Mouse (Mus musculus) neural tube, embryonic 15.5 days (tissue): ENCODE measurements around the gene Fam131b. TPM values are rescaled to one million over a fixed set of nuclear protein-coding genes. Genes with fewer than 3 reads are reported as not detected.

Experiments used
- ATAC-seq: fragments of 200-750 bp; cut with Nextera tagmentation; 2 replicates; pipeline ENCODE4 v1.8.0; 2017; ENCODE audit warnings: mild to moderate bottlenecking, moderate TSS enrichment, moderate library complexity; ENCODE audit not compliant: low FRiP score
- H3K27ac ChIP-seq: fragments of 300-500 bp; sonication (generic); replicated peaks from 2 replicates; pipeline ENCODE4 v1.5.1; 2015; ENCODE audit warnings: mild to moderate bottlenecking, inconsistent platforms
- H3K27me3 ChIP-seq: fragments of 300-500 bp; sonication (generic); replicated peaks from 2 replicates; pipeline ENCODE4 v1.6.1; 2015; ENCODE audit warnings: inconsistent platforms
- H3K36me3 ChIP-seq: fragments of 300-500 bp; sonication (generic); 2 replicates; pipeline ENCODE4 v1.6.1; 2015; ENCODE audit warnings: inconsistent platforms
- H3K4me1 ChIP-seq: fragments of 300-500 bp; sonication (generic); 2 replicates; pipeline ENCODE4 v1.6.1; 2015; ENCODE audit warnings: inconsistent platforms
- H3K4me2 ChIP-seq: fragments of 300-500 bp; sonication (generic); 2 replicates; pipeline ENCODE4 v1.6.1; 2015; ENCODE audit warnings: inconsistent platforms, mild to moderate bottlenecking, moderate library complexity
- H3K4me3 ChIP-seq: fragments of 300-500 bp; sonication (generic); replicated peaks from 2 replicates; pipeline ENCODE4 v1.5.1; 2015; ENCODE audit warnings: mild to moderate bottlenecking, inconsistent platforms
- H3K9ac ChIP-seq: fragments of 300-500 bp; sonication (generic); replicated peaks from 2 replicates; pipeline ENCODE4 v1.6.1; 2015; ENCODE audit warnings: mild to moderate bottlenecking, inconsistent platforms
- H3K9me3 ChIP-seq: fragments of 300-500 bp; sonication (generic); replicated peaks from 2 replicates; pipeline ENCODE4 v1.6.1; 2016; ENCODE audit warnings: inconsistent platforms
- WGBS: fragments of 180-500 bp; shearing (Covaris S2); methylation state at CpG from one replicate; pipeline ENCODE4 v1.1.7; 2015; ENCODE audit warnings: mixed read lengths; 5-methylcytosine and 5-hydroxymethylcytosine counted together
- polyA plus RNA-seq: library from polyadenylated mRNA; unstranded; fragments of >200 nt; fragmentation: Nextera tagmentation; extraction: Ambion mirVana; gene quantifications from 2 replicates; pipeline ENCODE4 v1.2.1, GENCODE M21; 2015

Gene Fam131b
- 6.9 and 8.2 TPM in 2 replicates for polyA plus RNA-seq

DNA sequence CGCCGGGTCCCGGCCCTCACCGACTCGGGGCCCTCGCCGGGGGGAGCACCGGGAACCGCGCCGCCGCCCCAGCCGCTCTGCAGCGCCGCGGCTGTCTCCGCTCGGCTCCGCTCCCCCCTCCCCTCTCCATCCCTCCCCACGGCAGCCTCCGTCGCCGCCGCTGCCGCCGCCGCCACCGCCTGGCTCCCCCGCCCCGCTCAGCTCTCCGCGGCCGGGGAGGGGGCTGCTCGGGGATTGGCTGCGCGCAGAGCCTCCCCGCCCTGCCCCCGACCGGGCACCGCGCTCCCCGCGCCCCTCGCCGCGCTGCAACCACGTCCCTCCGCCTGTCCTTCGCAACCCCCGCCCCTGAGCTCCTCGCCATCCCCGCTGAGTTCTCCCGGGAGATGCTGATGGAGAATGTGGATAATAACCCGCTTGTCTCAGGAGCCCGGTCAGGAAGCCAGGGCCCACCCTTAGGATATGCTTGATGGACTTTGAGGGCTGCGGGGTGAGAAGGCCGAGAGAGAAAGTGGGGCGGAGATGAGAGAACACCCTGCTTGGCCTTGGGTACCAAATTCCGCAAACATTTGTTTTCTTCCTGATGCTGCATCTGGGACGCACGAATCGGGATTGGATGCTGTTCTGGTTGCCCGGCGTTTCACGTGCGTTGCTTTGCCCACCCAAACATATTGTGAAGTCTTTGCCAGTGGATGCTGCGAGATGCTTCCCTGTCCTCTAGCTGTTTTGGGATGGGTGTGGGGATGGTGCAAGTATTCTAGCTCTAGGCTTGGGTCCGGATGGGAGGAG, at the start of gene Fam131b:
Fam131b (minus strand) TSS at position 162 of the 786 bp plus-strand sequence.
- Histone ChIP-seq H3K9ac (peak within 1 kb of the TSS; percentile 73), H3K9me3 (no peaks in the 10 kb centered on the region), H3K4me3 (peak within 1 kb of the TSS; percentile 64), H3K36me3 (peaks cover 9% of the 10 kb centered on the region; the same call in 1 of the 2 replicates), H3K4me1 (peaks cover 38% of the 10 kb centered on the region), H3K4me2 (peak within 1 kb of the TSS; percentile 80), H3K27ac (peak within 1 kb of the TSS; percentile 93), H3K27me3 (no peaks in the 10 kb centered on the region)
- ATAC-seq: peak; percentile 93
- WGBS: under 1% methylated on average over 42 of the region's 68 CpGs

DNA sequence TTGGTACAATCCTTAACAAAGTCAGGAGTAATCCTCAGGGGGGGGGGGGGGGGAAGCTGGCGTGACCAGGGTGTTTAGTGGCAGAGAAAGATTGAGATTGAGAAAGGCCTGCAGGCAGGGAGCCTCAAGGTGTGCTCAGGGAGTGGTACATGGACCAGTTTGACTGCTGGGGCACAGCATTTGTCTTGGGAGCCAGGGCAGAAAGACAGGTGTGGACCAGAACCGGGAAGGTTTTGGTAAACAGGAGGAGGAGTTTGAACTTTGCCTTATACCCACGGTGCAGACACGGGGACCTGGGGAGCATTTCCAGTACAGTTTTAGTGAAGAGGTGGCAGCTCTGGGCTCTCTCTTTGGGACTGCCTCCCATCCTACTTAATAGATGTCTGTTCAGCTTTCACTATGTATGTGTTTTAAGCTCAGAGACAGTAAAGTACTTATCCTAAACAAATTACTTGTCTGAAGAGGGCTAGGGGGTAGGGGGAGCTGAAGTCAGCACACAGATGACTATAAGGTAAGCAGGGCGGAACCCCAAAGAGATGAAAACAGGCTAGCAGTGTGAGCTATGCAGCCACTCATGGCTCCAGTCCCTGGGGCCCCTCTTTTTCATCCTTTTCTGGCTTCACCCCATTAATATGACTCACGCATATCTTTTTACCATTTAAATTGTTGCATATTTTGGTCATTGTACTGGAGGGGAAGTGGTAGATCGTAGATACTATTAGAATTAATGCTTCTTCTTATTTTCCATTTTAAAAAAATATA, 49.4 kb upstream of the Fam131b start:
- ATAC-seq: peak; percentile 10; the same call in 1 of the 2 replicates
- H3K4me2 ChIP-seq: peak overlapping the region; percentile 98
- no peaks in the 10 kb centered on the region for H3K9me3 ChIP-seq
- H3K27me3 ChIP-seq: 0 out of 2 replicates have a peak, but pooled peaks cover 3% of the 10 kb centered on the region
- no peaks in the 10 kb centered on the region for H3K36me3 ChIP-seq
- peaks cover 14% of the 10 kb centered on the region for H3K4me1 ChIP-seq
- peak overlapping the region; percentile 36 for H3K9ac ChIP-seq
- peak overlapping the region; percentile 51 for H3K4me3 ChIP-seq
- 44% methylated on average over 7 of the region's 7 CpGs for WGBS
- H3K27ac ChIP-seq: no peak overlapping the region

DNA sequence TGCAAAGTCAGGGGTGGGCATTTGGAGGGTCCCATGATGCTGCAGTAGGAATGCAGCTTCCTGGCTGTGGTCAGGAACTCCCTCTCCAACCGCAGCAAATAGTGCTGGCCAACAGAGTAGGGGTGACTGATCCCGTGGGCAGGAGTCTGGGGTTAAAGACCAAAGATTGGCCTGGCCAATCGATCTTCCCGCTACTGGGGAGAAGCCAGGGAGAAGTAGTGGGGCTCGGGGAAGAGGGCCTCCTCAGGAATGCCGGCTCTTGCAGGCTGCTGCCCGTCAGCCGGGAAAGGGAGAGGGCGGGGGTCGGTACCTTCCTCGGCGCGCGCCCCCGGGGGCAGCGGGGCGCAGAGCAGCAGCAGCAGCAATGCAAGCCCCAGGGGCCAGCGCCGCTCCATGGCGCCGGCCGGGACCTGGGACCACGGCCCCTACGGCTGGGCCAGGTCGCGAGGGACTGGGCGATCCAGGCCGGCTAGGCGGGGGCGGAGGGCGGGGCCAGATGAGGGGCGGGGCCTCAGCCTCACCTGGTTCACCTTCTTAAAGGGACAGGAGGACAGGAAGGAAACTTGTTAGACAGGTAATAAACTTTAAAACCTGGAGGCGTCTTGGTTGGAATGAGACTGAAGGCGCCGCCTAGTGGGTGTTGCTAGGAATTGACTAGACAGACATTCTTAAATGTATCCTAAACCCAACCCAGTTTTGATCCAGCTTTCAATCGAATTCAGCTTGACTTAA, 48.5 kb upstream of the Fam131b start, which contains the start of gene Epha1:
Epha1 (minus strand) TSS at position 453 of the 732 bp plus-strand sequence.
- Histone ChIP-seq H3K4me2 (peak within 1 kb of the TSS; percentile 98), H3K27ac (no peak within 1 kb of the TSS), H3K36me3 (no peaks in the 10 kb centered on the region), H3K27me3 (0 out of 2 replicates have a peak, but pooled peaks cover 3% of the 10 kb centered on the region), H3K4me3 (peak within 1 kb of the TSS; percentile 51), H3K9ac (peak within 1 kb of the TSS; percentile 36), H3K4me1 (peaks cover 14% of the 10 kb centered on the region), H3K9me3 (no peaks in the 10 kb centered on the region)
- WGBS: under 1% methylated on average over 33 of the region's 36 CpGs
- ATAC-seq: peak; percentile 66

DNA sequence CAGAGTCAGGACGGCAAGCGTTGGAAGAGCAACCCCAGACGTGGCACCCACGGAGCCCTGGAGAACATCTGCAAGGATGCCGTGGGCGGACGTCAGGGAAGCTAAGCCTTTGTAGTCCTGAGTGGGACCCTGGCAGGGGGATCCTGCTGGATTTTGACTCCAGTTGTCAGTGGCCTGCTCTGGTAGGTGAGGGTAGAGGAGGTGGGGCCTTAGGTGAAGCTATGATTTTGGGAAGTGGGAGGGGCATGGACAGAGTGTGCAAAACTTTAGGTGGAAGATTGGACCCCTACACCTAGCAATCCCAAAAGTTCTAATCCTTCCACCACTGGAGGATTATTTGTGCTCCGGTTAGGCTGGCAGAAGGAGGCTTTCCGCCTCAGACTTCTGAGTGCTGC, 48.0 kb upstream of the Fam131b start:
- peak; percentile 28; the same call in 1 of the 2 replicates for ATAC-seq

DNA sequence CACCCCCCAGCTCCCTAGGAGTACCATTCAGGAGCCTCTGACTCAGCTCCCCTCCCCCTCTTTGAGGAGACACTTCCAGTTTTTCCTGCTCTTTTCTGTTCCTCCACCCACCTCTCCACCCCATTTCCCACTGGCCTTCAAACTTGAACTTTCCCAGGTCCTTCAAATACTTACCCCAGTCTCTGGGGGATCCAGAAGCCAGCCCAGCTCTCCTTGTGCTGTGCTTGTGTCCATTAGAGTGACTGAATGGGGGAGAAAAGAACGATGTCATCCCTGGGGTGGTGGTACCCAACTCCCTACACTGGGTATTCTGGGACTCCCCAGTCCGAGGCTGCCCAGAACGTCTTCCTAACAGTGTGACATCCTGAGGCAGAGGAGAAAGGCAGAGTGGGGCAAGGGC, 47.6 kb upstream of the Fam131b start:
- Histone ChIP-seq H3K4me2 (no peak overlapping the region), H3K4me1 (peaks cover 14% of the 10 kb centered on the region), H3K27ac (no peak overlapping the region), H3K9ac (no peak overlapping the region), H3K27me3 (0 out of 2 replicates have a peak, but pooled peaks cover 3% of the 10 kb centered on the region), H3K36me3 (no peaks in the 10 kb centered on the region), H3K9me3 (no peaks in the 10 kb centered on the region), H3K4me3 (no peak overlapping the region)
- 12% methylated on average over 3 of the region's 3 CpGs for WGBS
- no peak for ATAC-seq

More for the DNA sequence above, 48.0 kb upstream of the Fam131b start:
- Histone ChIP-seq H3K4me1 (peaks cover 14% of the 10 kb centered on the region), H3K27me3 (0 out of 2 replicates have a peak, but pooled peaks cover 3% of the 10 kb centered on the region), H3K9ac (no peak overlapping the region), H3K4me3 (peak overlapping the region; percentile 51; the same call in 1 of the 2 replicates), H3K36me3 (no peaks in the 10 kb centered on the region), H3K4me2 (peak overlapping the region; percentile 98), H3K9me3 (no peaks in the 10 kb centered on the region), H3K27ac (no peak overlapping the region)
- 20% methylated on average over 9 of the region's 9 CpGs for WGBS

DNA sequence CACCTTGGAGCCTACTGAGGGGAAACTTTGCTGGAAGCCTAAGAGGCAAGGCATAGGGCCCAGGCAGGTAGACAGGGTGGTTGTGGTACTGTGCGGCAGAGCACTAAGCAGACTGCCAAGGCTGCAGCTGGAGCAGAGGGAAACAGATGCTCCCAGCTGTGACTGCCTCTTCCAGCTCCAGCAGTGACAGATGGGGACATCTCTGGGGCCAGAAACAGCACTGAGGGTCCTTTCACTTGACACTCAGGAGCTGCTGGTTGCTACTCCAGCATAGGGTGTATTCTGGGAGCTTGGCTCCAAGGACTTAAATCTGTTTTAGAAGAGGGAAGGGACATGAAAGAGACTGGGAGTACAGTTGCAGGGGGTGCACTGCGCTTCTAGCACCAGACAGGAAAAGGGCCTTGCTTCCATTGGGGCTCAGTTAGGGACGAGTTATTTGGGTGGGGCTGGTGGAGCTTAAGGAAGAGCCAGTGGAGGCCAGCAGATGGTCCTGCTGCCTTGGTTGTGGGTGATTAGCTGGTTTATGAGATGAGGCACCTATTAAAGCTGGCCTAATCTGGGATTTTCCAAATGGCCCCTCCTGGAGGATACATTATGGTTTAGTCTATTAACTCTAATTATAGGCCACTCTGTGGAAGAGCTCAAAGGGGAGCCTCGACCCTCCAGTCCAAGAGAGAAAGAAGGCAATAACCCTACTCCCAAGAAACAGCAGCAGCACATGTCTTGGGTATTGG, 46.4 kb upstream of the Fam131b start:
- H3K9me3 ChIP-seq: no peaks in the 10 kb centered on the region
- peaks cover 14% of the 10 kb centered on the region for H3K4me1 ChIP-seq
- no peak overlapping the region for H3K27ac ChIP-seq
- no peaks in the 10 kb centered on the region for H3K36me3 ChIP-seq
- H3K4me2 ChIP-seq: no peak overlapping the region
- 0 out of 2 replicates have a peak, but pooled peaks cover 3% of the 10 kb centered on the region for H3K27me3 ChIP-seq
- no peak overlapping the region for H3K4me3 ChIP-seq
- ATAC-seq: no peak
- WGBS: 35% methylated on average over 4 of the region's 4 CpGs
- H3K9ac ChIP-seq: no peak overlapping the region

DNA sequence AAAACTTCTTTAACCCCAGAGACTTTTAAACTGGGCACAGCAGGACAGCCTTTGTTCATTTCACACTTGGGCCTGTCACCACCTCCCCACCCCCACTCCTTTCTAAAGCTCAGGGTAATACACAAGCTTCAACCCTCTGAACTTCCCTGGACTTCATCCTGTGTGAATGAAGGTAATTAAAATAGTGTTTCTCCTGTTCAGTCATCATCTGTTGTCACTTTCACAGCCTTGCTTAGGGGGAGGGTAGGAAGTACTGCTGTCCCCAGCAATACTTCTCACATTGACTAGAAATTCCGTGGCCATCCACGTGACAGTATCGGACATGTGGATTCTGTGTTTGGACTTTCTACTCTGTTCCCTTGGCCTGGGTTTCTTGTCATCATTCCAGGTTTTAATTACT, 45.4 kb upstream of the Fam131b start:
- Histone ChIP-seq H3K9ac (no peak overlapping the region), H3K27ac (no peak overlapping the region), H3K4me3 (no peak overlapping the region), H3K9me3 (no peaks in the 10 kb centered on the region), H3K4me1 (peaks cover 14% of the 10 kb centered on the region), H3K4me2 (no peak overlapping the region), H3K27me3 (0 out of 2 replicates have a peak, but pooled peaks cover 3% of the 10 kb centered on the region), H3K36me3 (no peaks in the 10 kb centered on the region)
- 10% methylated on average over 3 of the region's 3 CpGs for WGBS
- no peak for ATAC-seq

DNA sequence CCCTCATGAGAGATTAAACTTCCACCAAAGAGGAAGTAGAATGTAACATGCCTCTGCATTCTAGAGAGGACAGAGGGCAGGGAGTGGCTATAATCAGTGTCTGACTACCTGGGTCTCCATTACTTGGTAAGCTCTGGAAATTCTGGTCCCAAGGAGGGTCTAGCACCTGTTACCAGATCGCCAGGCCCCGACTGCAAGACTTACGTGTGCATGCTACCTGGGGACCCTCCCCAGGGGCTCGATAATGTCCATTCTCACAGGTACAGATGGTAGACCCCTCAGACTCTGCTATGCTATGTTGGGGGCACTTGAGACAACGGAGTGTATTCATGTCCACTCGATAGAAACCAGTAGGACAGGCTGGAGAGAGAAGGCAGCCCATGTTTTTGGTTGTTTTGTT, 40.8 kb upstream of the Fam131b start:
- Histone ChIP-seq H3K4me1 (0 out of 2 replicates have a peak, but pooled peaks cover 4% of the 10 kb centered on the region), H3K4me3 (no peak overlapping the region), H3K9me3 (no peaks in the 10 kb centered on the region), H3K4me2 (no peak overlapping the region), H3K36me3 (peaks cover 5% of the 10 kb centered on the region), H3K27me3 (no peaks in the 10 kb centered on the region), H3K27ac (no peak overlapping the region), H3K9ac (no peak overlapping the region)
- 93% methylated on average over 6 of the region's 6 CpGs for WGBS
- ATAC-seq: no peak

DNA sequence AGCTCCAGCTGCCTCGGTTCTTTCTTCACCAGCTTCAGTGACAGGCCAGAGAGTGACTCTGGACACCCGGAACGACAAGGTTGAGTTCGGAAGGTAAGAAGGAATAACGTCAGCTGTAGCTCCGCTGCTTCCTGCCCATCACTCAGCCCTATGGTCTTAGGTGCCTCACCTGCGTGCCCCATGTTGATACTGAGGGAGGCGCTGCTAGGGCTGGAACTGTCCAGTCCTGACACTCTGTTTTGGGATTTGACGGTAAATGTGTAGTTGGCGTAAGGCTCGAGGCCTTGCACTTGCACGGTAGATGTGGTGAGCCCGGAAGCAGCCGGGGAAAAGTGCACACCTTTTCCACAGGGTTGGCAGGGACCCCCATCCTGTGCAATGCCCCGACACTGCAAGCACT, 40.2 kb upstream of the Fam131b start:
- Histone ChIP-seq H3K9ac (no peak overlapping the region), H3K4me2 (no peak overlapping the region), H3K36me3 (peaks cover 11% of the 10 kb centered on the region), H3K27me3 (no peaks in the 10 kb centered on the region), H3K9me3 (no peaks in the 10 kb centered on the region), H3K4me3 (no peak overlapping the region), H3K27ac (no peak overlapping the region), H3K4me1 (0 out of 2 replicates have a peak, but pooled peaks cover 4% of the 10 kb centered on the region)
- no peak for ATAC-seq
- 95% methylated on average over 15 of the region's 15 CpGs for WGBS

DNA sequence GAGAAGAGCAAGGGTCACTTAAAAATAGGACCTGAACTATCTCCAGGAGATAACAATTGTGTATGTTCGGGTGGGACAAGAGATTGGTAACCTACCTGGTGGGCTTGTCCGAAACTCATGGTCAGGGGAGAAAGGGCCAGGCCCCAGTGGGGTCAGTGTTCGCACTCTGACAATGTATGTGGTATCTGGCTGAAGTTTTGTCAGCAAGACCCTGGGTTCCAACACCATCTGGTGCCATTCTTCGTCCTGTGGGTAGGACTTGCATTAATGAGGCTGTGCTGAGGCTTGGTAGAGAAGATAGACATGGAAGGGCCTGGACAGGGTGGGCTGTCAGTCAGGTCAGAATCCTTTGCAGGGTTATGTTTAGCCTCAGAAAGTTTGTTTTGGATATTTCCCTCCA, 39.6 kb upstream of the Fam131b start:
- Histone ChIP-seq H3K27me3 (no peaks in the 10 kb centered on the region), H3K9me3 (no peaks in the 10 kb centered on the region), H3K36me3 (peaks cover 15% of the 10 kb centered on the region), H3K9ac (no peak overlapping the region), H3K4me3 (no peak overlapping the region), H3K27ac (no peak overlapping the region), H3K4me2 (no peak overlapping the region), H3K4me1 (0 out of 2 replicates have a peak, but pooled peaks cover 4% of the 10 kb centered on the region)
- ATAC-seq: no peak
- 92% methylated on average over 4 of the region's 4 CpGs for WGBS
